Mouse (Mus musculus) liver, embryonic 11.5 days (tissue): Measurements from ENCODE around the gene Spats2l. TPM values are rescaled to one million over a fixed set of nuclear protein-coding genes. Genes with fewer than 3 reads are reported as not detected.

Experiments used
- ATAC-seq: fragments of 200-750 bp; cut with Nextera tagmentation; replicated peaks from 2 replicates; pipeline ENCODE4 v1.8.0; 2017; ENCODE audit warnings: moderate number of reproducible peaks, mild to moderate bottlenecking, moderate TSS enrichment, moderate library complexity; ENCODE audit not compliant: low FRiP score
- DNase-seq: peaks from one replicate; pipeline ENCODE4 v3.0.0-alpha.2; 2017; ENCODE audit warnings: low spot score
- H3K27ac ChIP-seq: fragments of 300-500 bp; sonication (generic); 2 replicates; pipeline ENCODE4 v1.5.1; 2014; ENCODE audit warnings: mild to moderate bottlenecking, low read depth, low read length, control low read depth
- H3K27me3 ChIP-seq: fragments of 300-500 bp; sonication (generic); replicated peaks from 2 replicates; pipeline ENCODE4 v1.6.1; 2014; ENCODE audit warnings: low read length, mixed read lengths; ENCODE audit not compliant: control insufficient read depth, insufficient read depth
- H3K36me3 ChIP-seq: fragments of 300-500 bp; sonication (generic); 2 replicates; pipeline ENCODE4 v1.6.1; 2014; ENCODE audit warnings: mild to moderate bottlenecking, low read length, moderate library complexity, mixed read lengths; ENCODE audit not compliant: control insufficient read depth, insufficient read depth
- H3K4me1 ChIP-seq: fragments of 300-500 bp; sonication (generic); replicated peaks from 2 replicates; pipeline ENCODE4 v1.6.1; 2014; ENCODE audit warnings: low read length, mixed read lengths; ENCODE audit not compliant: control insufficient read depth, insufficient read depth
- H3K4me2 ChIP-seq: fragments of 300-500 bp; sonication (generic); 2 replicates; pipeline ENCODE4 v1.6.1; 2014; ENCODE audit warnings: mild to moderate bottlenecking, control low read depth, moderate library complexity
- H3K4me3 ChIP-seq: fragments of 300-500 bp; sonication (generic); 2 replicates; pipeline ENCODE4 v1.5.1; 2014; ENCODE audit warnings: low read depth, low read length, control low read depth
- H3K9ac ChIP-seq: fragments of 300-500 bp; sonication (generic); 2 replicates; pipeline ENCODE4 v1.6.1; 2014; ENCODE audit warnings: low read depth, low read length, control low read depth
- H3K9me3 ChIP-seq: fragments of 300-500 bp; sonication (generic); 2 replicates; pipeline ENCODE4 v1.6.1; 2016; ENCODE audit warnings: low read length, inconsistent platforms, mixed read lengths; ENCODE audit not compliant: control insufficient read depth
- WGBS: fragments of 180-500 bp; shearing (Covaris S2); extraction: QIAGEN DNeasy Blood & Tissue Kit; methylation state at CpG from one replicate; pipeline ENCODE4 v1.1.7; 2014; 5-methylcytosine and 5-hydroxymethylcytosine counted together
- polyA plus RNA-seq: library from polyadenylated mRNA; unstranded; fragments of >200 nt; fragmentation: Nextera tagmentation; extraction: Ambion mirVana; gene quantifications from 2 replicates; pipeline ENCODE4 v1.2.1, GENCODE M21; 2014

Gene Spats2l
- polyA plus RNA-seq, 1 experiment from 2014 or later = 18.0 TPM

DNA sequence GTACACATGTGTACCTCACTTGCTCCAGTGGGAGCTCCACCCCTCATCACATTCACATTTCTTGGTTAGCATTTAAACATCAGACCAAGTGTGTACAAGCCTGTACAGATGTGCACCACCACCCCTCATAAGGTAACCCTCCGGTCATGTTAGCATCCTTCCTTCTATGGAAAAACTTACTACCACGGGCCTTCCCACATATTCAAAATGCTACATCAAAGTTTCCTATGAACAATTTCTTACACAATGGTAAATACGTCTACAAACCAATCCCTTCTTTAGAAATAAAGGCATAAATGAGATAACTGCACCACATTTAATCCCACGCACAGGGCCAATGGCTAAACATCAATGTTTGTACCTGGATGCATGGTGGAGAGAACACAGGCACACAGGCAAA is 178.5 kb downstream of the Spats2l start:
- no peak for ATAC-seq
- WGBS = 90% methylated on average over 4 of the region's 4 CpGs
- no peak overlapping the region for H3K27ac ChIP-seq

DNA sequence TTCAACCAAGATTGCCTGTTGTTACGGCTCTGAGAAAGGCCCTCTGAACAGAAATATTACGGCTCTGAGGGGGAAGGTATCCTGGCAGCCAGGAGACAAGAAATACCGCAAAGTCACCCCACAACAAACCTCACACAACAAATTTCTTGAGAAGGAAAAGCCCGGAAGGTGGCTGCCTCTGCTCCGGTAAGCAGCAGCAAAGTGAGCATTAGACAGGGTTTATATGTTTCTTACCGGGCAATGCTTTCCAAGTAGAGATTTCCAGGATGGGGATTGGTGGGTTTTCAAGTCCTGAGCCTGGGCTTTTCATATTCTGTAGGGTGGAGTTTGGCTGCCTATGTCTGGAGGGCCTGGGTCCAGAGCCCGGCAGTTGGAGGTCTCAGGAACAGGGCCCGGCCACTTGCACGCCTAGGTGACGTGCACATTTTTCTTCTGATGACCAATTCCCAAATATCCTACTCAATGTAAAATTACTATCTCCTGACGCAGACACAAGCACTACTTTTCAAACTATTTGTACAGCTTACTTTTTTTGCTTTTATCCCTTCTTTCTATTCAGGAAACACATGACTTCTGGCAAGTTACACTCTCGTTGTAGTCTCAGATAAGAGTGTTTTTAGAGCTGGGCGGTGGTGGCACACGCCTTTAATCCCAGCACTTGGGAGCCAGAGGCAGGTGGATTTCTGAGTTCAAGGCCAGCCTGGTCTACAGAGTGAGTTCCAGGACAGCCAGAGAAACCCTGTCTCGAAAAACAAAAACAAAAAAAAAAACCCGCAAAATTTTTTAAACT is 179.8 kb downstream of the Spats2l start:
- DNase-seq = no peak
- H3K4me2 ChIP-seq = no peak overlapping the region
- H3K4me1 ChIP-seq = no peaks in the 10 kb centered on the region
- WGBS = 80% methylated on average over 16 of the region's 16 CpGs
- no peak overlapping the region for H3K4me3 ChIP-seq
- H3K9ac ChIP-seq = no peak overlapping the region
- H3K27me3 ChIP-seq = no peaks in the 10 kb centered on the region
- peaks cover 7% of the 10 kb centered on the region for H3K36me3 ChIP-seq
- no peak overlapping the region for H3K27ac ChIP-seq
- no peak for ATAC-seq
- no peaks in the 10 kb centered on the region for H3K9me3 ChIP-seq

More for the DNA sequence above, 178.5 kb downstream of the Spats2l start:
- Histone ChIP-seq H3K4me3 (no peak overlapping the region), H3K36me3 (peaks cover 7% of the 10 kb centered on the region), H3K4me2 (no peak overlapping the region), H3K9me3 (no peaks in the 10 kb centered on the region), H3K9ac (no peak overlapping the region), H3K27me3 (no peaks in the 10 kb centered on the region), H3K4me1 (no peaks in the 10 kb centered on the region)
- no peak for DNase-seq

DNA sequence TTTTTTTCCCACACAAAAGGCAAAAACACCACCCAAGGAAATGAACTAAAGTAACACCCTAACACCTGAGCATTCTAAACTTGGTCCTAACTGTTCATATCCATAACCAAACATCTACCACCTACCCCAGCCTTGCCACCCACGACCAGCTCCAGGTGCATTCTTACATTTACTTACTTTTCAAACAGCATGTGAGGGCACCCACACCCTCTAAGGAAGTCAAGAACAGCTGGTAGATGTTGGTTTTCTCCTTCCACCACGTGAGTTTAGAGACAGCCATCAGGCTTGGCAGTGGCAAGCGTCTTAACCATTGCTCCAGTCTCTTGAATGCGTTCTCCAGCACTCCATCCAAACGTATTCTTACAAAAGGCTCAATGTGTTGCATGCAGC is 180.4 kb downstream of the Spats2l start:
- no peak overlapping the region for H3K9ac ChIP-seq
- H3K4me1 ChIP-seq = no peaks in the 10 kb centered on the region
- H3K27ac ChIP-seq = no peak overlapping the region
- H3K27me3 ChIP-seq = no peaks in the 10 kb centered on the region
- no peak overlapping the region for H3K4me3 ChIP-seq
- ATAC-seq = no peak
- H3K36me3 ChIP-seq = peaks cover 8% of the 10 kb centered on the region
- no peaks in the 10 kb centered on the region for H3K9me3 ChIP-seq
- 81% methylated on average over 5 of the region's 5 CpGs for WGBS
- no peak for DNase-seq
- H3K4me2 ChIP-seq = no peak overlapping the region

DNA sequence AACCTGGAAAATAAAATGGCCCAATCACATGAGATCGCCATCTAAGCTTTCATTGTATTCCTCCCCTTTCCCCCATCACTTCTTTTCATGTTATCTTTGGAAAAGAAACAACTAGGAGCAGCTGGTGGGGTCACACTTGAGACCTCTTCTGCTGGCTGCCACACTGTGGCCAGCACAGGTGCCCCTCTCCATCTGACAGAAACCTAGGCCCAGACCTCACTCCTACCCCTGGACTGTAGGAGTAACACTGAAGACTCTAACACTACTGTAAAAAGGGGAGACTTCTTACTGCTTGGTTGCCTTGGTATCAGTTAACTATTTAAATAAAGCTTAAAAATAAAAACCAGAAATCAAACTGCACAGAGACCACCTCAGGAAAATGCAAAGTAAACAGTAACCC is 181.8 kb downstream of the Spats2l start:
- ATAC-seq (no peak), DNase-seq (no peak)
- no peak overlapping the region for H3K4me3 ChIP-seq
- no peak overlapping the region for H3K27ac ChIP-seq
- H3K9me3 ChIP-seq = no peaks in the 10 kb centered on the region
- peaks cover 9% of the 10 kb centered on the region for H3K36me3 ChIP-seq
- H3K4me2 ChIP-seq = no peak overlapping the region
- no peak overlapping the region for H3K9ac ChIP-seq
- 100% methylated on average over 1 of the region's 1 CpGs for WGBS
- no peaks in the 10 kb centered on the region for H3K27me3 ChIP-seq
- H3K4me1 ChIP-seq = no peaks in the 10 kb centered on the region

DNA sequence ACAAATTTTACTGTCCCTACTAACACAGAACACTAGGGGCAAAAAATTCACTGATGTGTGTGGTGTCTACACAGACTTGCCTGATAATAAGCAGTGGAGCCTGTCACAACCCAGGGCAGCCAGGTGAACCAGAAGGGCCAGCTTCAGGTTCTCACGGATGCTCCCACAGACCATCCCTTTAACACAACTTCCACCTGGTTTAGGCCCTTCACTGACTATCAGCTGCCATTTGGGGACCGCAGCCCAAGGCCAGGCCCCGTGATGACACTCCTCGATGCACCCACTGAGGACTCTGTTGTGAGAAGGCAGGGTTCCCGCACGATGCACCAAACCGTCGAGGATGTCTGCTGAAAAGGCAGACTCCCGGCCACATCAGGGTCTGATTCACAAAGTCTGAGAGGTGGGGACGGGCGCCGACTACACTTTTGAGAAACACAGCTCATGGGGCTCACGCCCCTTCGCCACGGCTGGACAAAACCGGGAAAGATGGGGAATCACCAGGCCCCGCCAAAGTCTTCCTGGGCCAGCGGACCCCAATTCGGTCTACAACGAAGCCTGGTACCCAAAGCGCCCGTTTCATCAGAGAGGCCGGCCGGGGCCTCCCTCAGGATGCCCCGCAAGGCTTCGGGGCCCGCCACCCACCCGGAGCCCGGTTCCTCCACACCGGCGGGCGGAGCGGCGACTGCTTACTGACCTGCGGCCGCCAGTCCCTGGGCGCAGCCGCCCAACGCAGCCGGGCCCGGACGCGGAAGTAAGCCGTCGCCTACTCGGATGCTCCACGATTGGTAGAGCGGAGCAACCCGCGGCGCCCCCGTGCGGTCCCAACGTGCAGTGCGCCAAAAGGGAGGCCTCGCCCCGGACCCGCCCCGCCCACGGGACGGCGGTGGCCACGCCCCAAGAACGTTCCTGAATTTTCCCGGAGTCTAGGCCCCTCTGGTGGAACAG is 195.6 kb downstream of the Spats2l start:
- H3K4me3 ChIP-seq = peak overlapping the region; percentile 71
- ATAC-seq (peak; percentile 97), DNase-seq (peak; percentile 97)
- no peaks in the 10 kb centered on the region for H3K9me3 ChIP-seq
- H3K4me1 ChIP-seq = peaks cover 8% of the 10 kb centered on the region
- H3K9ac ChIP-seq = peak overlapping the region; percentile 87
- peak overlapping the region; percentile 87 for H3K4me2 ChIP-seq
- H3K27ac ChIP-seq = peak overlapping the region; percentile 50; the same call in 1 of the 2 replicates
- 1% methylated on average over 63 of the region's 65 CpGs for WGBS
- no peaks in the 10 kb centered on the region for H3K36me3 ChIP-seq
- no peaks in the 10 kb centered on the region for H3K27me3 ChIP-seq

DNA sequence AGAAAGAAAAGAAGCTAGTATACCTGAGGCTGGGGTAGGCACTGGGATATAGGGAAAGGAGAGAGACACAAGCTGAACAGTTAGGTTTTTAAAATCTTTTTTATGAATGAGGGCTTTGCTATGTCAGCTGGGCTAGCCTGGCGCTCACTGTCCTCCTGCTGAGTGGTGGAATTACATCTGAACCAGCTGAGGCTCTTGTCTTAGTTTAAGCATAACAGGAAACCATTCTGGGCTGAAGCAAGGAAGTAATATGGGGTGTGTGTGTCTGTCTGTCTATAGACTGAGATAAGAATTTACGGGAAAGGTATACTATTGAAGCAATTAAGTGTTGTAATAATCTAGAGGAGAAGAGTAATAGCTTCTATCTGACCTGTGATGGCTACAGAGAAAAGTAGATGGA is 197.6 kb downstream of the Spats2l start:
- 42% methylated on average over 2 of the region's 2 CpGs for WGBS
- H3K36me3 ChIP-seq = no peaks in the 10 kb centered on the region
- H3K4me2 ChIP-seq = no peak overlapping the region

DNA sequence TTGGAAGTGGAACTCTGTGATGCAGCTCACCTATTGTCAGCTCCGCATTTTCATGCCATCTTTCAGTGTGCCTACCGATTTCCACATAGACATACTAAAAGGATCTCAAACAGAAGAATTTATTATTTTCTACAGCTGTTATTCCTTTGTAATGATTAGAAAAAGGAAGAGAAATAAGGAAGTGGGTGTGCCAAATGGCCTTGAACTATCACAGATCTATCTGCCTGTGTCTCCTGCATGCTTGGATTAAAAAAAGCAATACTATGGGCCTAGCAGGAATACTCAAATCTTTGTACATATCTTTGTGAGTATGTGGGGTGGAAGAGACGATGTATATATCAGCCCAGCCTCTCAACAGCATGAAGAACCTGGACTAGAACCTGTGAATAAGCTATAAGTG is 202.9 kb downstream of the Spats2l start:
- ATAC-seq (no peak), DNase-seq (no peak)
- 80% methylated on average over 3 of the region's 3 CpGs for WGBS
- no peak overlapping the region for H3K27ac ChIP-seq
- H3K9me3 ChIP-seq = no peaks in the 10 kb centered on the region
- H3K27me3 ChIP-seq = no peaks in the 10 kb centered on the region
- no peak overlapping the region for H3K4me3 ChIP-seq
- no peaks in the 10 kb centered on the region for H3K4me1 ChIP-seq
- H3K36me3 ChIP-seq = no peaks in the 10 kb centered on the region
- H3K4me2 ChIP-seq = no peak overlapping the region
- no peak overlapping the region for H3K9ac ChIP-seq

More for the DNA sequence above, 197.6 kb downstream of the Spats2l start:
- H3K27ac ChIP-seq = no peak overlapping the region
- ATAC-seq (no peak), DNase-seq (no peak)
- no peaks in the 10 kb centered on the region for H3K9me3 ChIP-seq
- peaks cover 8% of the 10 kb centered on the region for H3K4me1 ChIP-seq
- no peak overlapping the region for H3K9ac ChIP-seq
- no peaks in the 10 kb centered on the region for H3K27me3 ChIP-seq
- no peak overlapping the region for H3K4me3 ChIP-seq

DNA sequence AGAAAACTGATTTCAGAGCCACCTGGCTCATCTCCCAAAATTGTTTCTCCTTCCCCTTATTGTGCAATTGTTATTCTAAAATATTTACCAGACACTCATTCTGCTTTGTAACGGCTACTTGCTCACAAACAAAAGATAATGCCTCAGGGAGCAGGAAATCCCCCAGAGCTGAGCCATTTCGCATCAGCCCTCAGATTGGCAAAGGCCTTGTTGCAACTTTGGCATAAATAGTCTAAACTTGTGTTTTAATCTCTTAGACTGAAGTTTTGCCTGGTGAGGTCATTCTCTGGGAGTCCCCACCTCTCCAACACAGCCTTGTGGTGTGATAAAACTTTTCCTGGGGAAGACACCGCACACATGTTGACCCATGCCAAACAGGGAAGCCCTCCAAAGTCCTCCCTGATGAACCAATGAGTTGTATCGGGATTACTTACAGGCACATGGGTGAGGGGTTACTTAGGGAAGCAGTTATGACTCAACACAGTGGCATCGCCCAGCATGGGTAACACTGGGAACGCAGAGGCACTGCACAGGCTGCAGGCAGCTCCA is 215.2 kb downstream of the Spats2l start:
- ATAC-seq = no peak
- 65% methylated on average over 6 of the region's 6 CpGs for WGBS

More for the DNA sequence above, 215.2 kb downstream of the Spats2l start:
- no peak overlapping the region for H3K9ac ChIP-seq
- H3K4me2 ChIP-seq = no peak overlapping the region
- no peak overlapping the region for H3K4me3 ChIP-seq
- no peak overlapping the region for H3K27ac ChIP-seq
- no peaks in the 10 kb centered on the region for H3K9me3 ChIP-seq
- no peaks in the 10 kb centered on the region for H3K4me1 ChIP-seq
- no peaks in the 10 kb centered on the region for H3K27me3 ChIP-seq
- DNase-seq = no peak
- H3K36me3 ChIP-seq = no peaks in the 10 kb centered on the region
